Comparison of ENCODE assay signal across 9 mouse cellular contexts in the genomic region with DNA sequence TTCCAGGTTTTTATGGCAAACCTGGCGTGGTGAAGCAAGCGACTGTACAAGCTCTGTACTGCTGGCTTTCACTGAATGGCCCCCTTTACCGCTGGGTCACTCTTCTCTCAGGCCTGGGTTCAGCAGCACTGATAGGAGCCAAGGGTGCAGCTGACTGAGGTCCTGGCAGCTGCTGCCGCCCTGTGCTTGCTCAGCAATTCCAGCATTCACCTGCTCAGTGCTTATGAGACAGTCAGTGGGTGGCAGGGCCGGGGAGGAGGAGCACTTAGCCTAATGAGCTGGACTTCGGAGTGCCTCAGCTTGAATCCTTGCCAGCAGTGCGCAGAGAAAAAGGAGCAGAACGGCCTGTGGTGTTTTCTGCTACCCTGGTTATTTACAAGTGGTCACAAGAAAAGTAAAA.
A peak's percentile ranks its signal among the peaks of the same experiment; 100 is the strongest.
DNase-seq lines count a peak whose midpoint lies in the region; ATAC-seq lines count a peak whose summit lies in the region.
"Had no signal": no experiment of that assay in that cellular context is flagged by ENCODE, and none has a peak within 500 bp of the region (broad histone marks: within the 10 kb centered on the region; RNA-seq: fewer than 3 reads in every experiment).

No protein-coding gene starts in this region.

- peak; percentile 70; the same call in 1 of the 2 replicates for ATAC-seq in forebrain, embryonic 15.5 days (replicated peaks)

- H3K27me3 ChIP-seq in forebrain, embryonic 15.5 days: no peaks in the 10 kb centered on the region
- H3K27me3 ChIP-seq: heart, embryonic 13.5 days had no signal

- H3K9me3 ChIP-seq in forebrain, embryonic 15.5 days: no peaks in the 10 kb centered on the region
- H3K9me3 ChIP-seq: heart, embryonic 13.5 days had no signal

- WGBS in forebrain, embryonic 15.5 days: 17% methylated on average over 8 of the region's 8 CpGs

- H3K27ac ChIP-seq in forebrain, embryonic 15.5 days (replicated peaks): no peak overlapping the region
- H3K27ac ChIP-seq: heart, embryonic 13.5 days had no signal

- H3K36me3 ChIP-seq in forebrain, embryonic 15.5 days: no peaks in the 10 kb centered on the region
- H3K36me3 ChIP-seq: heart, embryonic 13.5 days had no signal

- no peak overlapping the region for H3K4me2 ChIP-seq in forebrain, embryonic 15.5 days (replicated peaks)
- H3K4me2 ChIP-seq: heart, embryonic 13.5 days had no signal

- DNase-seq in heart, postnatal 10 days: peak; percentile 31 to 44
- DNase-seq in heart, adult 8-10 months (ENCODE audit: low spot score): no peak
- DNase-seq in Muller cell, postnatal 12 days (ENCODE audit: inconsistent ontology term): peak; percentile 74
- peak; percentile 89 to 93 for DNase-seq in kidney, postnatal 36 days
- DNase-seq in yolk sac, embryonic 10.5 days (ENCODE audit: low spot score): peak; percentile 60
- DNase-seq in left cerebral cortex, adult 9 months (ENCODE audit: low spot score in 2 of 2): no peak
- no peak for DNase-seq in spleen, adult 12 weeks (ENCODE audit: low spot score)

- intact Hi-C loops in heart, postnatal 10 days (cut with DNase I): no loop called here

- H3K4me3 ChIP-seq in forebrain, embryonic 15.5 days: no peak overlapping the region
- H3K4me3 ChIP-seq: heart, embryonic 13.5 days had no signal

- H3K9ac ChIP-seq in forebrain, embryonic 15.5 days (replicated peaks): no peak overlapping the region
- H3K9ac ChIP-seq: heart, embryonic 13.5 days had no signal

- 0 out of 2 replicates have a peak, but pooled peaks cover 5% of the 10 kb centered on the region for H3K4me1 ChIP-seq in forebrain, embryonic 15.5 days

Comparison
In these comparisons a context has a peak if more than half of its experiments do, and no peak if none do; other contexts are left out.
1. DNase-seq: peak in heart, postnatal 10 days (2 of 2), Muller cell, postnatal 12 days (single experiment), kidney, postnatal 36 days (2 of 2) and yolk sac, embryonic 10.5 days (single experiment); none in heart, adult 8-10 months (single experiment), left cerebral cortex, adult 9 months (0 of 2) and spleen, adult 12 weeks (single experiment).